Mouse (Mus musculus) small intestine, adult 2 months (tissue): ENCODE results near the gene Pde4d.

Experiments used
- CTCF ChIP-seq: fragments of 200-500 bp; IDR thresholded peaks from 2 replicates; pipeline ENCODE4 v1.5.1; 2012; ENCODE audit warnings: low read depth, mild to moderate bottlenecking, control low read depth, inconsistent platforms, low read length, moderate library complexity, mixed read lengths; ENCODE audit not compliant: insufficient replicate concordance, insufficient read length; ENCODE audit errors: extremely low read depth
- POLR2A ChIP-seq: fragments of 200-500 bp; IDR thresholded peaks from 2 replicates; pipeline ENCODE4 v1.6.1; 2012; ENCODE audit warnings: low read depth, mild to moderate bottlenecking, control low read depth, inconsistent platforms, low read length, moderate library complexity

DNA sequence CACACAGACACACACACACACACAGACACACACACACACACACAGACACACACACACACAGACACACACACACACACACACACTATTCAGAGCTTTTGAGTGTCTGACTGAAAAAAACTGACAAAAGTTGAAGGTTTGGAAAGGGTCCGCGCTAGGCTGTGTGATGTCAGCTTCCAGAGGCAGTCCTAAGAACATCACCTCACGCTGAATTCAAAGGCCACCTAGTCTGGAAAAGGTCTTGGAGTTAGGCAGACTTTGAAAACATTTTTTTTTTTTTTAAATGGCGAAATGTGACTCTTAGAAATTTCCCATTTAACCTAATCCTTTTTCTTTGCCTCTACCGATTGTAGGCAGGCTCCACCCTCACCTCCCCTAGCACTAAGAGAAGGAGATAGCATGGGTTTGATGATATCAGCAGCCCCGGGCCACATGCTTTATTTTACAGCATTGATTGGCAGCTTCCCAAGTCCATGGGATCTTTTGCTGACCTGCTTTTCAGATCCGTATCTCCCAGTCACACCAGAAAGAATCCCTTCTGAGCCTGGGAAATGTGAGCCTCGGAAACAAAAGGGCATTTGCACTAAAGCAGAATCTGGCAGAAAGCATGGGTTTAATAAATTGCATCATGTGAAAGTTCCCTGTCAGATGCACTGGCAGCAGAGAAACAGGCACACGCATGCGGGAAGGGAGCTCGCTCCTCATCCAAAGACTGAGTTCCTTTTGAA lies 1373.7 kb downstream of the Pde4d start:
- TF ChIP-seq CTCF (no peak), POLR2A (no peak)
